Mouse (Mus musculus): ENCODE data around the gene Cntn4.

The Cntn4 gene

DNA sequence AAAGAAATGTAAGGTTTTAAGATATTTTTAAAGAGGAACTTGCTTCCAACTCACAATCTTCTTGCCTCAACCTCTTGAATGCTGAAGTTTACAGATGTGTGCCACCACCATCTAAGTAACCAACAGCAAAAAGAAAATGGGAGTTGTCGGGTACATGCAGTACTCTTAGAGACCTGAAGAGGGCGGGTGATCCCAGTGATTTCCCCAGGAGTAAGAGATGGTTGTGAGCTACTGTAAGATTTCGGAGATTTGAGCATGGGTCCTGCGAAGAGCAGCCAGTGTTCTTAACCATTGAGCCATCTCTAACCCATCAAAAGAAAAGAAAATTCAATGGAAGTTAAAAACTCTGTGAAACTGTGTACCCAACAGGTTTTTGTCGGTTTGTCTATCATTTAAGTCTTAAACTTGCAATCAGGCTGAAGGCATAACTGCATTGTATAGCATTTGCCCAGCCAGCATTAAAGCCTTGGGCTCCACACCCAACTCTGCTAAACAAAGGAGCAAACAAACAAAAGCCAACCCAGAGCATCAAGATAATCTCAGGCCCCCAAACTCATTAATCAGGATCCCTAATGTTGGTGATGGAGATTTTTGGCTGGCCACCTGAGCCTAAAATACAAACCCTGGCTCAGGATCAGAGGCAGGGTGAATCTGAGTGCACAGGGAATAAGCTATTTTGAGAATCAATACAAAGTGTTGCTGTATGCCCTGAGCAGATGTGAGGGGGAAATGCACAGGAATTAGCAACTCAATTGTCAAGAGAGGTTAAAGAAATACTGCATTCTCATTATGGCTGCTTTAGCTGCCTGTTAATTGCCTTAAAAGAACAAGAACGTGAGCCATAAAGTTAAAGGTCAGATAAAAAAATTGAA, 986.6 kb downstream of the Cntn4 start:
- DNase-seq (ENCODE audit: low spot score), result peak; percentile 65

DNA sequence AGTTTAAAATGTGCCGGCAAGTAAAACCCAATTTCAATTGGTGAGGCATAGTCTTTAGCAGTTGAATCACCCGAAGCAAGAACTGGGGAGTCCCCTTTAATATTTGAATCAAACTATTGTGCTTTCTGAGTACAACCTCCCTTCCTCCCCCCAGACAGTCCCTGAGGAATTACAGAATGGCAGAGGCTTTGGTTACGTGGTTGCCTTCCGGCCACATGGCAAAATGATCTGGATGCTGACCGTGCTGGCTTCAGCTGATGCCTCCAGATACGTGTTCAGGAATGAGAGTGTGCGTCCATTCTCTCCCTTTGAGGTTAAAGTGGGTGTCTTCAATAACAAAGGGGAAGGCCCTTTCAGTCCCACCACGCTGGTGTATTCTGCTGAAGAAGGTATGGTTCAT, 998.1 kb downstream of the Cntn4 start:
- no peak for DNase-seq (ENCODE audit: low spot score)

DNA sequence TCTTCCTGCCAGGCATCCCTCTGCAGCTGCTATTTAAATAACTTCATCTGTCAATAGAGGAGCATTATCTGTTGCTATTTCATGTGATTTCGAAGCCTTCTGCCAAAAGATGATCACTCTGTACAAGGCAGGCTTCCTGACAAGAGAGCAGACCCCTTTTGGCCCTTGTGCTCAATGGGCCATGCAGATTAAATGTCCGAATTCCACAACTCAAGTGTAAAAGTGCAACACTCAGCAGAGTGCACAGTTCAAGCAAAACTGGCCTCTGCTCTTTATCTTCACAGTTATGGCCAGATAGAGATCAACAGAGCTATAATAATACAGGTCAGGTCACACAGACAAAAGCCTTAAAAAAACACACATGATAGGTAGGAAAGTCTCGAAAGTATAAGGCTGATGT, 1024.5 kb downstream of the Cntn4 start:
- DNase-seq (ENCODE audit: low spot score), result peak; percentile 6

DNA sequence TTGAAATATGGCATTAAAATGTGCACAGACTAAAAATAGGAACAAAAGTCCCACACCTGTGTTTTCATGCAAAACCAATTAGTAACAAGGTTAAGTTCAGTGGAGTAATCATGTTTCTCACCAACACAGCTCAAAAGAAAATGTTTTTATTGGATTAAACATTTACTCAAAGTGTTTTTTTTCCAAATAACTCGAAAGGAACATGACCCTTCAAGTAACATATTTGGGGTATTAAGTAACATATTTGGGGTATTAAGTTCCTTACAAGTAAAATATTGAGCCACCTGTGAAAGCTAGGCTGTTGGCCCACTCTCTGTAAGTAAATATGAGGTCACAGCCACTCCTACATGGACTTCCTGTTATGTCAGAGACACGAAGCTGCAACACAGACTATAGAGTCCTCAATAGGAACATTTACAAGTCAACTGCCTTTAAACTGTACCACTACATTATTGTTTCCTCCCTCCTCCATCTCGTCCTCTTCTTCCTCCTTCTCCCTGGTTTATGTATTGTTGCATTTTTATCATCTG, 1028.1 kb downstream of the Cntn4 start:
- DNase-seq (ENCODE audit: low spot score), result no peak

DNA sequence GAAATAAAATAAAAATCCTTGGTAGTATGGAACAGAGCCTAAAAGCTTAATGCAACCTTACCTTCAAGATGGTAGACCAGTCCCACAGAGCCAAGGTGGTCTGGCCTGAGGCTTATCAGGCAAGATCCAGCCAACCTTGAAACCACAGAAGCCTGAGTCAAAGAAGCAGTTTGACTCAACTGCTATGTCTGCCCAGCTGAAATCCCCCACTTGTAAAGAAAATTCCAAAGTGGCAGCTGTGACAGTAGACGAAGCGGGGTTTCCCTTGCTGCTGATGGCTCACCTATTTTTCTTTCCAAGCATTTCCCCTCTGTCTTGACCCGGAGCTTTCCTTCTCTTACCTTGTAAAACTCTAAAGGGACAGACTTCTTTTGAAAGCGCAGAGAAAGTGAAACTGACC, 1048.2 kb downstream of the Cntn4 start:
- no peak for DNase-seq (ENCODE audit: low spot score)

DNA sequence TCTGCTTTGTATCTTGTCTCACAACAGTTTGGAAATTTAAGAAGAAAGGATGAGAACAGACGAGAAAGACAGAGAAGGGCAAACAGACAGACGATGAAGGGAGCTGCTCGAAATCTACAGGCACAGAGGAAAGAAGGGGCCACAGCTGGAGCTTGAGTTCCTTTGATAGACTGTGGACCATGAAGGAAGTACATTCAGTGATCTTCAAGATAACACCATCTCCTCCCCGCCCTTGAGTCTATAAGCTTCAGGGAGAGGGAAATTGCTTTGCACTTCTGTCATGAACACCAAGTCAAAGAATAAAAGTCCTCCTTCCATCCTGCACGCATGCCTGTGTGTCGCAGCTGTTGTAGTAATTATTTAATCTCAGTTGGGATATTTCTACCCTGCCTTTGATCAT, 1048.6 kb downstream of the Cntn4 start:
- no peak for DNase-seq (ENCODE audit: low spot score)

DNA sequence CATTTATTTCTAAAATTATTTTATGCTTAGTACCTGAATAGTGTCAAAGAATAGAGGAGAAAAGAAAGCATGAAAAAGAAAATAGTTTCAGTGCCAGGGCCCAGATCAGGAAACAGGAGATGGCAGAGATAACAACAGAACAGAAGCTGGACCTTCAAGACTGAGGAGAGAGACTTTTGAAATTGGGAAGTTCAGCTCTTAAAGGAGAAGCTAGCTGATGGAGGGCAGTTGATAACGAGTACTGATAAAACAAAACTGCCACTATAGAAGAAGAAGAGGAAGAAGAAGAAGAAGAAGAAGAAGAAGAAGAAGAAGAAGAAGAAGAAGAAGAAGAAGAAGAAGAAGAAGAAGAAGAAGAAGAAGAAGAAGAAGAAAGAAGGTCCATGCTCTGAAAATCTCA, 1050.2 kb downstream of the Cntn4 start:
- DNase-seq (ENCODE audit: low spot score), result no peak

DNA sequence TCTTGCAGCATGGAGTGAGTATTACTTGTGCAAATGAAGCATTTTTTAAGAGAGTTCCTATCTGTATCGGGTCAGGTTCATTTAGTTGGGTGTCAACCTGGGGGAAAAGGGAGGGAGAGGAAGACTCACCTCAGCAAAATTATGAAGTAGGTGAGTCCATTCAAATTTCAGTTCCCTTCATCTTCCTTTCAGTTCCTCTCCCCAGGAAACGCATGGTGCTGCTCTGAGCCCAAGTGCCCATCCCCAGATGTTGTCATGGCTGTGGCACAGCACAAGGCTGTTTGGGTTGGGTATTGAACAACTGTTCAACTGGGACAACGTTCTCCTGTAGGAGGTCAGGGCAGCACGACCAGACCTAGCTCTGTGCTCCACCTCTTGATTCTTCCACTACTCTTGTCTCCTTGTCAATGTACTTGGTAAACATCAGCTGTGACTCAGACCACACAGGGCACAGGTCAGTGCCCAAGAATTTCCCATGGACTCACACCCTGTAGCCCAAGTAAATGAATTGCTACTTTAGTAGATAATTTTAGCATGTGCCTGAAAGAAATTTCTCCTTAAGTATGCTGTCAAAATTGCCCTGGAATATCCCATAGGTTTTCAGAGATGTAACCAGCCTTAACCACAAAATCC, 1052.3 kb downstream of the Cntn4 start:
- DNase-seq (ENCODE audit: low spot score), result no peak

DNA sequence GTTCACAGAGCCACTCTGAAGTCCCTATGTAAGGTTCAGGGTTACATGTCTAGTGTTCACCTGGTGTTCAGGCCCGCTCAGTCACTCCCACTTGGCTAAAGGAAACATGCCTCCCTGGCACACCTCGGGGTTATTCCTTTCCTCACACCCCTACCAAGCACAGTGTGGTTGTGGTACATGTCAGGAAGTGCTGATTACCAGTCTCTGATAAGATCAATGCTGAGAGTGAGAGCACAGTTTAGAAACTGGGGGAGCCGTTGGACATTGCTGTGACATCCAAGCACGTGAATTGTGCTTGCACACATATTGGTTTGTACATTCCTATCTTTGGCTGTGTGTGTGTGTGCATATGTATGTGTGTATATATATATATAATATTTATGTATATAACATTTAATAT, 1055.1 kb downstream of the Cntn4 start:
- no peak for DNase-seq (ENCODE audit: low spot score)

DNA sequence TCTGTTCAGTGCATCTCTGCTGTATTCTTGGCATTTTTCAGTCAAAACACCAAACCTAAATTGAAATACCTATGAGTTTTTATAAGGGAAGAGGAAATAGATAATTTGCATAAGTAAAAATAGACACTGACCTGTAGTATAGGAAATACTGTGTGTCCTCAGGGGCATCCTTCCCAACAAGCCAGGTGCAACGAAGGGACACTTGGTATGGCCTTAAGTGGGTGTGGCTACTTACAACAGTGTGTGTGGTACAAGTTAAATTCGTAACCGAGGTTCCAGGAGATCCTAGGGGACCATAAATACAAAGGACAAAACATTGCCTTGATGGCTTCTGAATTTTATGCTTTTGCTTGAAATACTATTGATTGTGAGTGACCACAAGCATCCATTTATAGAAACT, 1060.8 kb downstream of the Cntn4 start:
- DNase-seq (ENCODE audit: low spot score), result no peak

DNA sequence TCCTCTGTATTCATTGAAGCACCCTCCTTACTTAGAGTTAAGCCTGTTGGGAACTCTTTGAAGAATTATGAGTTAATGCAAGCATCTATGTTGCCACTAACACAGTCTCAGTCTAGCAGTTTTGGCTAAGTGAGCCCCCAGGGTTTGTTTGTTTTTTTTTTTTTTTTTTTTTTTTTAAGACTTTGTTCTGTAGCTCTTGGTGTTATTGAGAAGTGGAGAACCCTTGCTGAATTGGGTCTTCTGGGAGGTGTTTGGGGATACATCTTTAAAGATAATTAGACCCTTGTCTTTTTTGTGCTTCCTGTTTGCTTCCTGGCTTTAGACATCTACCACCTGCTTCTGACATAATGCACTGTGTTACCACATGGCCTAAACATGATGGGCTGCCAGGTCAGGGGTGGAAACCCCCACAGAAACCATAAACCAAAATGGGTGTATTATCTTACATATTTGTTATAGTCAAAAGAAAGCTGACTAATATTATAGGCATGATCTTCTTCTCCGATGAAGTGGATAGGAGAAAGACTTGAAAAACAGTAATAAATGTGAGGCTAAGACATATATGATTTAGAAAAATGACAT, 1062.9 kb downstream of the Cntn4 start:
- DNase-seq (ENCODE audit: low spot score), result no peak

DNA sequence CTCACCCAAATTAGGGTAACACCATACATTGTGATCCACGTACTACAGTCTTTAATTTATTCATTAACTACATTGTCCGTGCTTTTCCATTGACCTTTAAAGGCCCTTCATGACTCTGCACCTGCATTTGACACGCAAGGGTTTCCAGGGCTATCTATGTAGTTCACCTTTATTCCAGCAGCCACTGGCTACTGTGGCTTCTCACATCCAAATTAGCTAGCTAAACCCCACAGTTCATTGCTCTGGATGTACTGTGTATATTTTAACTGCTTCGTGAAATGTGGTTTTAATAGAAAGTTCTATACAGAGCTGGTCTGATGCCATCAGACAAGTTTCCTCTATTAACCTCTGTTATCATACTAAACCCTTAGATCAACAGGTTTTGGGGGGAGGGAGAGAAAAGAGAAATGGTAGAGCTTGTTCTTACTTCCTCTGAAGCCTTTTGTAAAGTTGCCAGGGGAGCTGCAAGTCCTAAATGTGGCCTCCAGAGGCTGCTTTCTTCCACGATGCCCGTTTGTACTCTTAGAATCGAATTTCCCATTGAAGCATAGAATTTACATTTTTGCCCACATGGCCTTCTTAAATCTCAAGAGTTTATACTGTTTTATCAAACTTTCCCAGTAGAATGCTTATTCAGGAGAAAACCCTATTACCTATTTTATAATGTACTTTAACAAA, 1066.2 kb downstream of the Cntn4 start:
- no peak for DNase-seq (ENCODE audit: low spot score)

DNA sequence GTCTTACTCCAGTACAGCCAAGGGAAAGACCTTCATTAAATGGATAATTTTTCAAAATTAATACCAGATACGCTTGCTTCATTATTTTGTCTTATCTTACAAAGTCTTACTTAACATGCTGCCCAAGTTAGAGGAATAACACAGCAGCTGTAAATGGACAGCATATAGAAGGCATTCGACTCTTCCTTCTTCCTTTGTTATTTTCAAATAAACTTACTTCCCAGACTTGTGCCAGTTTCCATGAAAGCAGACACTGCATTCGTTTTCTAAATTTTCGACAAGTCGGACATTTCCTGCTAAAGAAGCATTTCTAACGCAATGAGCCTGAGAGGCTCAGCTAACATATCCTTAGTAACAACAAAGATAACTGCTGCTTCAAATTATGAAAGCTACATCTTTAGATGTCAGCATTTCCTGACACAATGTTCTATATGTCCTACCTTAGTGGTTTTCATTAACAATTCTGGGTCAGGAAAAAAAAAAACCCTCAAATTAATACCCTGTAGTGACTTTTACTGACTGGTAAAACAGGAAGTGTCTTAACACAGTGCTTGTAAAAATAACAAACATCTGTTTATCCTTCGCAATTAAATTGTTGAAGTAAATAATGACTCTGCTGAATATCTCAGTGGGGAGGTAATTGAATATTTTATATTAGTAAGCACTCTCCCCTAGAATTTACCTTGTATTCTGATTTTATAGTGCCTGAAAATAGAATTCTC, 1068.4 kb downstream of the Cntn4 start:
- DNase-seq (ENCODE audit: low spot score), result no peak

DNA sequence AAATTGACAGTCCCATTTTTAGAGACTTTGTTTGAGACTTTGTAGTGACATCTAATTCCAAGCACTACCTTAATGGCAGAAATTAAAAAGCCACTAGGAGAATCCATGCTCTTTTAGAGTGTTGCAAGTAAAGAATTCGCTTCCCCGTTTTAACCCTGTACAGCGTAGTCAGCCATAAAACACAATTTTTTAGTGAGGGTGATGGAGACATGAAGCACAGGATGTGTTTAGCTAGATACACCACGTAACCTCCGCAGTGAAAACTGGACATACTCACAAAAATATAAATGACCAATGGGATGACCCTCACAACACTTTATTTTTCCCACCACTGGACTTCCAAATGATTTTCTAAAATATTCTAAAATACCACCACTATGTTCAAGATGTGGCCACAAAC, 1069.8 kb downstream of the Cntn4 start:
- no peak for DNase-seq (ENCODE audit: low spot score)

DNA sequence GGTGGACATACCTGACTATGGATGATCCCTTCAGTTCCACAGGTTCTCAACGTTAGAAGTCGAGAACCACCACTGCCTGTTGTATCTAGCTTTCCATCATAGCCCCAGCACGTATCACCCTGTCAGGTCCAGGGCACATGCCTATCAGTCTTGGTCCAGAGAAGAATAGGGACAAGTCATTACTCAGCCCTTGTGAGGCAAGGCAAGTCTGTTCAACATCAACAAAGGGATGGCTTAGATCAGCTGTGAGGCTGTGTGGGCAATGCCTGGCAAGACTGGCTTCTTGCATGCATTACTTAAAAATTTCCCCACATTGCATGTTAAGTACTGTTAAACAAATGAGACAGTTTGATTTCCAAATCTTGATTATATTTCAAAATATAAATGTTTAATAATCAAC, 1070.3 kb downstream of the Cntn4 start:
- no peak for DNase-seq (ENCODE audit: low spot score)
